Mouse (Mus musculus) ES-E14 (cell line): ENCODE results near the gene Tcta.

Experiments
- CHD2 ChIP-seq: IDR thresholded peaks from 2 replicates; pipeline ENCODE4 v1.6.1; 2014; ENCODE audit warnings: mild to moderate bottlenecking, low read depth, low read length, inconsistent platforms
- HCFC1 ChIP-seq: IDR thresholded peaks from 2 replicates; pipeline ENCODE4 v1.6.1; 2012; ENCODE audit warnings: low read length, inconsistent platforms, borderline replicate concordance; ENCODE audit not compliant: insufficient read depth
- MAFK ChIP-seq: IDR thresholded peaks from 2 replicates; pipeline ENCODE4 v1.6.1; 2014; ENCODE audit warnings: mild to moderate bottlenecking, low read depth, low read length, inconsistent platforms; ENCODE audit not compliant: insufficient read depth
- ZC3H11A ChIP-seq: IDR thresholded peaks from 2 replicates; pipeline ENCODE4 v1.6.1; 2012; ENCODE audit warnings: low read depth, mild to moderate bottlenecking, inconsistent platforms, low read length, borderline replicate concordance
- ZNF384 ChIP-seq: IDR thresholded peaks from 2 replicates; pipeline ENCODE4 v1.6.1; 2012; ENCODE audit warnings: low read depth, low read length, inconsistent platforms

GRCm38 (mm10) chr9:108347540-108348289 is 41.8 kb upstream of the Tcta start, which contains the start of gene Usp4:
- no peak for TF ChIP-seq MAFK
- TF ChIP-seq HCFC1 = peak; percentile 53; the same call in 1 of the 2 replicates
- TF ChIP-seq ZNF384 = no peak
- no peak for TF ChIP-seq CHD2
- TF ChIP-seq ZC3H11A = no peak
